Mouse (Mus musculus) right cerebral cortex, postnatal 10 days (tissue): ENCODE measurements at regions not wholly inside any gene's neighbourhood (a gene's known extent, or its start where the extent isn't known, plus 50 kb on each side); places are given as distances from the start of the nearest gene placed in this dataset.
A peak's percentile ranks its signal among the peaks of the same experiment; 100 is the strongest.
"Not testable (repeated sequence)": the region's sequence is repeated elsewhere in the genome, so short reads cannot be mapped to it uniquely, and the experiment has no call there.

ENCODE experiments used
- DNase-seq, 2 experiments: peaks; one replicate each; pipeline ENCODE4 v3.0.0; 2021; ENCODE audit warnings: low spot score in 2 of 2

DNA sequence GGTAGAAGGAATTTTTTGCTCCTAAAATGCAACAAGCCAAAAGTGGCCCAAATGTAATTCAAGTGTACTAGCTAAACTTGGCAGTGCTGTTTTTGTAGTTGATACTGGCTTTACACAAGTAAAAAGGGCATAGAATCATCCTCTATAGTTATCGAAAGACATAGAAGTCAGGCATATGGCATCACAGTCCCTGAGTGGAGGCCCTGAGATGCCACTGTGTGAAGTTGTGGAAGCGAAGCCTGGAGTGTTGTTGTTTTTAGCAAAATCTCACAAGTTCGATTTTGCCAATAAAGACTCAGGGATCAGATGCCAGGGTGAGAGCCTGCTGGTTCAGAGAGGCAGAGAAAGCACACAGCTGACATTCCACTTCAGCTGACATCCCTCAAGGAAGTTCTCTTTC is 121.6 kb upstream of the C9orf72 start:
- DNase-seq = no peak

DNA sequence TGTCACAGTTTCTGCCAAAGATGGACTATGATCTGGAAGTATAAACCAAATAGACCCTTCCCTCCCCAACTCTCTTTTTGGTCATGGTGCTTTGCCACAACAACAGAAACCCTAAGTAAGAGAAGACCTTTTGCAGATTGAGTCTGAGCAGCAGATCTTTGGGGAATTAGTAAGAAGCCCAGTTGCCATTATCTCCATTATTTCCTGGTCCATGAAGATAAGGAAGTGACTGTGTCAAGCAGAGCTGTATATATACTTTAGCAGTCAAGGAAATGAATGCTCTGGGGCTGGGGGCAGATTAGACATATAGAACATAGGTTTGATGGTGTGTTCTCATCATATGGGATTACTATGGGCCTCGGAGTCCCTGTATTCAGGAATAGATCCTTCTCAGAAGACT is 117.8 kb upstream of the C9orf72 start:
- no peak for DNase-seq

DNA sequence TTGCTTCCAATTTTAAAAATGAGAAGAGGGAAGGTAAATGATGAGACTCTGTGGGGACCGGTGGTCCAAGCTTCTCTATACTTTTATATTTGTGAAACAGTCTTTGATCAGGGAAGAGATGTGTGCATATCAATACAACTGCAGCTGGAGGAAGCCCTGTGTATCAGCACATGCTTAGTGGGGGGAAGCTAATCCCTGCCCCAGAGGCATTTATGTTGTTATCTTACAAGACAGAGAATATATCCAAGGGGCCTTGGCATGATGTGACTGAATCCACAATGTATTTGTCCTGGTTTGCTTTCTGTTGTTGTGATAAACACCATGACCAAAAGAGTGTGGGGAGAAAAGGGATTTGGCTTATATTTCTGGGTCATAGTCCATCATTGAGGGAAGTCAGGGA is 105.2 kb upstream of the C9orf72 start:
- DNase-seq = no peak

DNA sequence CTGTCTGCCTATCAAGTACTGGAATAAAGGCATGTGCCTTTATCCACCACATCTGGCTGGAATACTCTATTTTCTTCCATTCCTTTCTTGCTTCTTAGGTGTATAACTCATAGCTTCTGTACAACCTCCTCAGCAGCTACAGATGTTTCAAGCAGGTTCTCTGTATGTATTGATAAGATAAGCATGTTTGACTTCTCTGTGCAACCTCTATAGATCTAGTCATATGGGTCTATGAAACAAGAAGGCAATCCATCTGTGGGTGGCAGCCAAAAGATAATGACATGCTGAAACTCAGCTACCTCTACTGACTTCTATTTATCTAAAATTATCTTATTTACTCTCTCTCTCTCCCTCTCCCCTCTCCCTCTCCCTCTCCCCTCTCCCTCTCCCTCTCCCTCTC is 99.3 kb upstream of the C9orf72 start:
- DNase-seq = no peak

DNA sequence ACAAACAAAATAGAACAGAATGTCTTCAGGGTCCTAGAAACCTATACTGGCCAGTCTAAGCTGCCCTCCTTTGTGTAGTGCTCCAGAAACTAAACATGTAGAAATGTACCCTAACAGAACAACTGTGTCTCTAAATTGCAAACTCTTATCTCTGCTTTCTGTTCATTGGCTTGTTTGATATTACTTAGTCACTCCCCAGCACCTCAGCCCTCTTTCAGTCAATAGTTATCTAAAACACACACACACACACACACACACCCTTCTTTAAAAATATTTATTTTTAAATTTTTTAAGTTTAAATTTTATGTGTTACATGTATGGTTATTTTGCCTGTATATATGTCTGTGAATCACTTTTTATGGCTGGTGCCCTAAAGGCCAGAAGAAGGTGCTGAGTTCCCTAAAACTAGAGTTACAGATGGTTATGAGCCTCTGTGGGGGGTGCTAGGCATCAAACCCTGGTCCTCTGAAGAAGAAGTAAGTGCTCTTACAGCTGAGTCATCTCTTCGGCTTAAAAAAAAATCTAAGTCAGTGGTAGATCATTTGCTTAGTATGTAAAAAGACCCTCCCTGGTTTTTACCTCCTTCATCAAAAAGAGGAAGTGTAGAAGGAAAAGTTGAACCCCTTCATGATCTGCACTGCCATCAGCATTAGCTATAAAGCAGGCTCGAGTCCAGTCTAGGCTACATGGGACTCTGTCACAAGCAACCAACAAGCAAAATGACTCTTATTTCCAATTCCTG is 96.6 kb upstream of the C9orf72 start:
- no peak for DNase-seq

DNA sequence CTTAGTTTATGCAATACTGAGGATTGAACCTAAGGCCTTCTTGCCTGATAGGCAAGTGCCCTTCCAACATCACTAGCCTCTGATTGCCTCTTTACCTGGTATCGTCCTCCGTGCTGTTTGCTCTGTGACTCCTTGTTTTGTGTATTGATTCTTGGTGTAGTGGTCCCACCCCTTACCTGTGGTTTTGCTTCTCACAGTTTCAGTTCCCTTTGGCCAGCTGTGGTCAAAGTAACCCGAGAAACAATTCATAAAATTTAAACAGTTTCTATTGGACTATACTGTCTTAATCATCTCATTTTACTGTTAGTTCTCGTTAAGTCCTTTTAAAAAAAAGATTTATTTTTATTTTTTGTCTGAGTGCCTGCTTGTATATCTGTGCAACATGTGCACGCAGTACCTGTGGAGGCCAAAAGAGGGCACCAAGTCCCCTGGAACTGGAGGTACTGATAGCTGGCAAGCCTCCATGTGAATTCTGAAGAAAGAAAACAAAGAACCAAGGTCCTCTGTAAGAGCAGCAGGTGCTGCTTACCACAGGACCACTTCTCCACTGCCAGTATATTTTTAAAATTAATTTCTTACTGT is 84.5 kb upstream of the C9orf72 start:
- DNase-seq = peak; percentile 49 to 64

DNA sequence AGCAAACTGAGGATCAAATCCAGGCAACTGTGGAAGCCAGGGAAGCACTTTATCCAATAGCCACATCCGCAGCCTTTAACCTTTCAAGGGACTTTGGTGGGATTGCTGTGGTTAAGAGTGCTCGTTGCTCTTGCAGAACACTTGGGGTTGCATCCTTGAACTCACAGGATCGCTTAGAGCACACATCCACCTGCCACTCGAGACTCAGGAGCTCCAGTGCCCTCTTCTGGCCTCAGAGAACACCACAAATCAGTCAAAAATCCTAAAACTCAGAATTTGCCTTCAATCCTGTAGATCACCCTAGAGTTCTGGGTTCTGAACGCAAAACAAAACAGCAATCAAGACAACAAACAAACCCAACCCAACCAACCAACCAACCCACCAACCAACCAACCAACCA is 82.2 kb upstream of the C9orf72 start:
- no peak for DNase-seq

DNA sequence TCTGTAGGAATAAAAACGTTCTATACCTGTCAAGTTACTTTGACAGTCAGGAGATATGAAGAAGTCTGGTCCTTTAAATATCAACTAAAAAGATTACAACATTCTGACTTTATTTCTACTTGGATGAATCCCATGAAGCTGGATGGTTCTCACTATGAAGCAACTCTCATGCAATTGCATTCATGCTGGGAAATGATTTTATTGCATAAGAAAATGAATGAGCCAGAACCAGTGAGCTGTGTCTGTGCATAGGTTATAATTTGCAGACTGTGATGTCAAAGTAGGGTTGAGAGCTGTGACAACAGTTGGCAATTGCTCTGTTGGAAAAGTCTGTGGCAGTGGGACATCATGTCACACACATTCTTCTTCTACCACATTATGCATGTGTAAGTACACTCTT is 79.2 kb upstream of the C9orf72 start:
- no peak for DNase-seq

DNA sequence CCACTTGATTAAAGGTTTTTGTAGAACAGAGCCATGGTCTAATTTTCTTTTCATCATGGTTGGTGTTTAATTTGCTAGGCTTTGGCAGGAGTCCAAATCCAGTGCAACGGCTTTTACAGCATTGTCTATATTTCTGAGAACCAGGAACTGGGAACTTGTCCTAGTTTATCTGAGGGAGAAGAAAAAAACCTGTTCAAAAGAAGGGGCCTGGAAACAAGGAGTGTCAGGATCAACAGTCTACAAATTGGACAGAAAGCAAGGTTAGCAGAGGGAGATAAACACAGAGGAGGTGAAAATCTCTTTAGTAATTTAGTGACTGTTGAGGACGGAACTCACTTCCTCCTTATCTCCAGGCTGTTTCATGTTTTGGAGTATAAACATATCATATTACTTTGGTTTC is 74.9 kb upstream of the C9orf72 start:
- DNase-seq = peak; percentile 51 to 53

DNA sequence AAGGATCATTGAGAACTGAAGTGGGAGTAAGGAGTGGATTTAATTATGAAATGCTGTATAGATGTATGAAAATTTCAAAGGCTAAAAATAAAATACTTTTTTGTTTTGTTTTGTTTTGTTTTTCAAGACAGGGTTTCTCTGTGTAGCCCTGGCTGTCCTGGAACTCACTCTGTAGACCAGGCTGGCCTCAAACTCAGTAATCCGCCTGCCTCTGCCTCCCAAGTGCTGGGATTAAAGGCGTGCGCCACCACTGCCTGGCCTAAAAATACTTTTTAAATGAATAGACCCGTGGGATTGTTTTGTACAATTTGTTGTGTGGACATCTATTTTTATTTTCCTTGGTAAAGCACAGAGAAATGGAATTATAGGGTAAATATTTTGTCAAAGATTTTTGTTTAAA is 74.4 kb upstream of the C9orf72 start:
- not testable (repeated sequence) for DNase-seq

DNA sequence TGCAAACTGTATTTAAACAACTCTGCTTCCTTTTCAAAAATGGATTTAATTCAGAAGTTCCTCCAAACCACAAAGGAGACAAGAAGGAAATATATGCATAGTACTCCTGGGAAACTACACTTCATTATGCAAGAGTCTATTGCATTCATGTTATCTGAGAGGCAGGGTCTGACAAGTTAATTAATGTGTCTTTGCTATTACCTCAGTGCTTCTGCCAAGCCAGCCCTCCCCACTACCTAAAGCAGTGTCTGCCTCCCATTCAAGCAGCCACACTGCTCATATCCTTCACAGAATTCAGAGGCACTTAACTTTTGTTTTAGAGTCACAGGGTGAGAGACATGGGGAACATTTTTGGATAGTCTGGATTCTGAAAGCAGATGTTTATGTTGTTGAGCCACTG is 58.6 kb upstream of the C9orf72 start:
- DNase-seq = no peak
